Mouse (Mus musculus) embryonic facial prominence, embryonic 13.5 days (tissue): ENCODE measurements around the gene Rapgefl1. TPM values are rescaled to one million over a fixed set of nuclear protein-coding genes. Genes with fewer than 3 reads are reported as not detected.

Source experiments
- ATAC-seq: fragments of 200-750 bp; cut with Nextera tagmentation; 2 replicates; pipeline ENCODE4 v1.8.0; 2017; ENCODE audit warnings: low read depth; ENCODE audit not compliant: insufficient number of reproducible peaks, insufficient read depth, low FRiP score, low TSS enrichment
- H3K27ac ChIP-seq: fragments of 300-500 bp; sonication (generic); 2 replicates; pipeline ENCODE4 v1.5.1; 2015; ENCODE audit warnings: moderate library complexity, mild to moderate bottlenecking, inconsistent platforms
- H3K27me3 ChIP-seq: fragments of 300-500 bp; sonication (generic); 2 replicates; pipeline ENCODE4 v1.6.1; 2015; ENCODE audit warnings: mild to moderate bottlenecking, inconsistent platforms
- H3K36me3 ChIP-seq: fragments of 300-500 bp; sonication (generic); 2 replicates; pipeline ENCODE4 v1.6.1; 2015; ENCODE audit warnings: mild to moderate bottlenecking, inconsistent platforms
- H3K4me1 ChIP-seq: fragments of 300-500 bp; sonication (generic); 2 replicates; pipeline ENCODE4 v1.6.1; 2015; ENCODE audit warnings: inconsistent platforms
- H3K4me2 ChIP-seq: fragments of 300-500 bp; sonication (generic); 2 replicates; pipeline ENCODE4 v1.6.1; 2015; ENCODE audit warnings: moderate library complexity, mild to moderate bottlenecking, inconsistent platforms
- H3K4me3 ChIP-seq: fragments of 300-500 bp; sonication (generic); 2 replicates; pipeline ENCODE4 v1.5.1; 2015; ENCODE audit warnings: mild to moderate bottlenecking, inconsistent platforms
- H3K9ac ChIP-seq: fragments of 300-500 bp; sonication (generic); 2 replicates; pipeline ENCODE4 v1.6.1; 2015; ENCODE audit warnings: mild to moderate bottlenecking, inconsistent platforms
- H3K9me3 ChIP-seq: fragments of 300-500 bp; sonication (generic); 2 replicates; pipeline ENCODE4 v1.6.1; 2016; ENCODE audit warnings: inconsistent platforms
- WGBS: fragments of 180-500 bp; shearing (Covaris S2); methylation state at CpG from one replicate; pipeline ENCODE4 v1.1.7; 2015; ENCODE audit warnings: mixed read lengths; 5-methylcytosine and 5-hydroxymethylcytosine counted together
- polyA plus RNA-seq: library from polyadenylated mRNA; unstranded; fragments of >200 nt; fragmentation: Nextera tagmentation; extraction: Ambion mirVana; gene quantifications from 2 replicates; pipeline ENCODE4 v1.2.1, GENCODE M21; 2015

Rapgefl1 gene
- polyA plus RNA-seq, 1 experiment from 2014 or later: 4.7 TPM

- WGBS: 55% methylated on average over 10 of the region's 10 CpGs
- Histone ChIP-seq H3K27me3 (peaks cover 34% of the 10 kb centered on the region), H3K4me2 (0 out of 2 replicates have a peak overlapping the region, but pooled peaks have one; percentile 5), H3K36me3 (0 out of 2 replicates have a peak, but pooled peaks cover under 1% of the 10 kb centered on the region), H3K9ac (0 out of 2 replicates have a peak overlapping the region, but pooled peaks have one; percentile 12), H3K9me3 (no peaks in the 10 kb centered on the region), H3K27ac (no peak overlapping the region), H3K4me3 (no peak overlapping the region), H3K4me1 (peaks cover 33% of the 10 kb centered on the region)
- no peak for ATAC-seq
Observed at GRCm38 (mm10) chr11:98839897-98840296, 3.3 kb downstream of the Rapgefl1 start.

GRCm38 (mm10) chr11:98846016-98846415, 9.4 kb downstream of the Rapgefl1 start:
- H3K4me2 ChIP-seq: no peak overlapping the region
- peaks cover 7% of the 10 kb centered on the region; the same call in 1 of the 2 replicates for H3K36me3 ChIP-seq
- H3K27ac ChIP-seq: no peak overlapping the region
- 51% methylated on average over 13 of the region's 13 CpGs for WGBS
- ATAC-seq: no peak
- H3K9ac ChIP-seq: peak overlapping the region; percentile 17; the same call in 1 of the 2 replicates
- peaks cover 24% of the 10 kb centered on the region for H3K4me1 ChIP-seq
- H3K27me3 ChIP-seq: no peaks in the 10 kb centered on the region
- H3K4me3 ChIP-seq: no peak overlapping the region
- H3K9me3 ChIP-seq: no peaks in the 10 kb centered on the region

- ATAC-seq: no peak
- Histone ChIP-seq H3K27me3 (no peaks in the 10 kb centered on the region), H3K4me2 (no peak overlapping the region), H3K36me3 (peaks cover 11% of the 10 kb centered on the region; the same call in 1 of the 2 replicates), H3K27ac (no peak overlapping the region), H3K9me3 (no peaks in the 10 kb centered on the region), H3K4me3 (no peak overlapping the region), H3K9ac (no peak overlapping the region), H3K4me1 (peaks cover 25% of the 10 kb centered on the region)
- 61% methylated on average over 19 of the region's 19 CpGs for WGBS
Observed at GRCm38 (mm10) chr11:98846865-98847604, 10.4 kb downstream of the Rapgefl1 start.

DNA sequence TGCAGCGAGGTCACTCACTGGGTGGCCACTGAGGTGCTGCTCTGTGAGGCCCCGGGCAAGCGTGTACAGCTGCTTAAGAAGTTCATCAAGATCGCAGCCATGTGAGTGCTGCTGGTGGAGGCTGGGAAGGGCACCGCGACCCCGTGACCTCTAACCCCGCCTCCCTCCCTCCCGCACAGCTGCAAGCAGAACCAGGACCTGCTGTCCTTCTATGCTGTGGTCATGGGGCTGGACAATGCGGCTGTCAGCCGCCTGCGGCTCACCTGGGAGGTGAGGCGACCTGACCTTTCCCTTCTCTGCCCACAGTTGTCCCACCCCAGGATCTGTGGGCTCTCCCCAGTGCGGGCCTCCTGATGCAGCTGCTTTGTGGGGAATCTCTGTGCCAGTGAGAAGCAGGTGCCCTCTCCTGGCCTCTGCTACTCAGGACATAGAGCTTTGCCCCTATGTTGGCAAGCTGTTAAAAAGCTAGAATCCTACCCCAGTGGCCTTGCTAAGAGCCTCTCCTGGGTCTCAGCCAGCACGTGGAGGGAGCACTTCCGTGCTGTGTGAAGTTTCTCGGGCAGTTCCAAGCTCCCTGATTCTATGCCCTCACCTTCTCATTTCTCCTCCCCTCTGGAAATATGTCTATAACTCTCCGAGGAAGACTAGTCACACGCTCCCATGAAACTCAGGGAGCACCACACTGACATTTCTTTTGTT, 12.8 kb downstream of the Rapgefl1 start:
- no peak; the same call in 1 of the 2 replicates for ATAC-seq
- Histone ChIP-seq H3K9ac (peak overlapping the region; percentile 32; the same call in 1 of the 2 replicates), H3K4me2 (peak overlapping the region; percentile 12; the same call in 1 of the 2 replicates)

DNA sequence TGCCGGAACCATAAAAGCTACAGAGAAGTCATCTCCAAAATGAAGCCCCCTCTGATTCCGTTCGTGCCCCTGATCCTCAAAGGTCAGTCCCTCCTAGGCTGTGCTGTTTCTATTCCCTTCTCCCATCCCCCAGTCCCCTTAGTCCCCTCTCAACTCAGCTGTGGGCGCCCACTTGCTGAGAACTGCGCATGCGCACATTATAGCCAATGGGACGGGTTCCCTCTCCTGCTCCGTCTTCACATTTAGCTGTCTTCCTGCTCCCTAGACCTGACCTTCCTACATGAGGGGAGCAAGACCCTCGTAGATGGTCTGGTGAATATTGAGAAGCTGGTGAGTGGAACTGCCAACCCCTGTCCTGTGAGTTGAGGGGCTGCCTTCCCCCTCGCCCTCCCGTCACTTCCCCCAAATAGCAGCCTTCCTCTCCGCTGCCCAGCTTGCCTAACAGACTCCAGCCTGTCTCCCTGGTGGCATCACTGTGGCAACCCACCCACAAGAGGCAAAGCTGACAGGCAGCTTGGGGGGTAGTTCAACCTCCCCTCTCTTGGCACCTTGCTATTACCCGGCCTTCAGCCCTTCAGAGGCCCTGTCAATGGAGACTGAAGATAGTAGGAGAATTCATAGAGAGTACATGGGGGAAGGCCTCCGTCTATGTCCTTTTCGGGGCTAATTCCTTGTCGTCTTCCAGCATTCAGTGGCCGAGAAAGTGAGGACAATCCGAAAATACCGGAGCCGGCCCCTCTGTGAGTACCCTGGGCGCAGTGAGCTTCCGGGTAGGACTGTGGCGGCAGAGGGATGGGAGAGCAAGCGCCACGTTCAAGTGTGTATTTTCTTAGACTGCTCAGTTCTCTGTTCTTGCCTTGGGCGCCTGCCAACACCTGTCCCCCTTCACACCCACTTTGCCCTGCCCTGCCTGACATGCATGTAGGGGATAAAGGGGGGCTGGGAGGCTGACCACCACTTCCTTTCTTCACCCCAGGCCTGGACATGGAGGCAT, 13.8 kb downstream of the Rapgefl1 start:
- Histone ChIP-seq H3K9ac (peak overlapping the region; percentile 38; the same call in 1 of the 2 replicates), H3K9me3 (no peaks in the 10 kb centered on the region), H3K4me2 (no peak overlapping the region), H3K36me3 (peaks cover 11% of the 10 kb centered on the region; the same call in 1 of the 2 replicates), H3K4me3 (no peak overlapping the region), H3K4me1 (peaks cover 41% of the 10 kb centered on the region), H3K27ac (no peak overlapping the region), H3K27me3 (no peaks in the 10 kb centered on the region)
- ATAC-seq: no peak
- WGBS: 67% methylated on average over 26 of the region's 26 CpGs

More for the DNA sequence above, 12.8 kb downstream of the Rapgefl1 start:
- no peak overlapping the region for H3K27ac ChIP-seq
- peaks cover 41% of the 10 kb centered on the region for H3K4me1 ChIP-seq
- no peaks in the 10 kb centered on the region for H3K9me3 ChIP-seq
- no peaks in the 10 kb centered on the region for H3K27me3 ChIP-seq
- peaks cover 11% of the 10 kb centered on the region; the same call in 1 of the 2 replicates for H3K36me3 ChIP-seq
- no peak overlapping the region for H3K4me3 ChIP-seq
- 17% methylated on average over 19 of the region's 19 CpGs for WGBS

GRCm38 (mm10) chr11:98854116-98854515, 17.5 kb downstream of the Rapgefl1 start:
- peaks cover 36% of the 10 kb centered on the region for H3K4me1 ChIP-seq
- no peak overlapping the region for H3K27ac ChIP-seq
- no peak for ATAC-seq
- H3K4me3 ChIP-seq: no peak overlapping the region
- peaks cover 7% of the 10 kb centered on the region; the same call in 1 of the 2 replicates for H3K36me3 ChIP-seq
- H3K9me3 ChIP-seq: no peaks in the 10 kb centered on the region
- WGBS: 78% methylated on average over 8 of the region's 8 CpGs
- no peaks in the 10 kb centered on the region for H3K27me3 ChIP-seq
- H3K9ac ChIP-seq: no peak overlapping the region
- no peak overlapping the region for H3K4me2 ChIP-seq

- Histone ChIP-seq H3K9ac (no peak overlapping the region), H3K27ac (no peak overlapping the region), H3K9me3 (no peaks in the 10 kb centered on the region), H3K27me3 (no peaks in the 10 kb centered on the region), H3K36me3 (peaks cover 7% of the 10 kb centered on the region; the same call in 1 of the 2 replicates), H3K4me1 (peaks cover 31% of the 10 kb centered on the region), H3K4me3 (no peak overlapping the region), H3K4me2 (no peak overlapping the region)
- WGBS: 85% methylated on average over 2 of the region's 2 CpGs
- ATAC-seq: no peak
Observed at GRCm38 (mm10) chr11:98854659-98855058, 18.1 kb downstream of the Rapgefl1 start.

GRCm38 (mm10) chr11:98858759-98859731, 22.5 kb downstream of the Rapgefl1 start:
- Histone ChIP-seq H3K27ac (no peak overlapping the region), H3K4me3 (no peak overlapping the region), H3K27me3 (no peaks in the 10 kb centered on the region), H3K36me3 (no peaks in the 10 kb centered on the region), H3K4me2 (no peak overlapping the region), H3K9me3 (no peaks in the 10 kb centered on the region), H3K4me1 (peaks cover 8% of the 10 kb centered on the region), H3K9ac (no peak overlapping the region)
- no peak for ATAC-seq
- WGBS: 40% methylated on average over 14 of the region's 14 CpGs

- Histone ChIP-seq H3K4me2 (peak within 1 kb of the TSS; percentile 70), H3K4me3 (peak within 1 kb of the TSS; percentile 62), H3K9ac (peak within 1 kb of the TSS; percentile 84), H3K9me3 (no peaks in the 10 kb centered on the region), H3K36me3 (peaks cover 17% of the 10 kb centered on the region), H3K27ac (peak within 1 kb of the TSS; percentile 94), H3K4me1 (peaks cover 13% of the 10 kb centered on the region), H3K27me3 (no peaks in the 10 kb centered on the region)
- peak; percentile 90 for ATAC-seq
- WGBS: 8% methylated on average over 32 of the region's 41 CpGs
Observed at GRCm38 (mm10) chr11:98863028-98863750, 26.6 kb downstream of the Rapgefl1 start, which contains the start of gene Wipf2. TSS of gene Wipf2 (plus strand) at chr11:98863638.
